Mouse (Mus musculus) frontal cortex, postnatal 10 days (tissue): ENCODE results near the gene Scn2b.

ENCODE experiments used
- DNase-seq, 2 experiments: peaks; one replicate each; pipeline ENCODE4 v3.0.0; 2022; ENCODE audit warnings: low spot score in 2 of 2, mixed read lengths in 1 of 2

Scn2b gene

DNA sequence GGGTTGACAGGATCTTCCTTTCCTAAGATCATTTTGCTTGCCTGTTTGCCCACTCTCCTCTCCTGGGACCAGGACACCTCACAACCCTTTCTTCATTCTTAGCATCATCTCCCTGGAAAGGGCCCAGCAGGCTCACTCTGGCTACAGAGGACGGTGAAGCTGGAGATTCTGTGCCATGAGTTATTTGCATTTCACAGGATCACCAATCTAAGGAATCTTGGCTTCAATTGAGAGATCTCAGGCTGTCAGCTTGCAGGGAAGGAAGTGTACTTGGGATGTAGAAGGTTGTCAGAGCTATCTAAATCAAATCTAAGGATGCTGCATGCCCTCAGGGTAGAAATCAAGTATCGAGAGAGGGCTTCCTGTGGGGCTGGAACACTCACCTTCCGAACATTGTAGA lies 55.9 kb downstream of the Scn2b start:
- DNase-seq = no peak

DNA sequence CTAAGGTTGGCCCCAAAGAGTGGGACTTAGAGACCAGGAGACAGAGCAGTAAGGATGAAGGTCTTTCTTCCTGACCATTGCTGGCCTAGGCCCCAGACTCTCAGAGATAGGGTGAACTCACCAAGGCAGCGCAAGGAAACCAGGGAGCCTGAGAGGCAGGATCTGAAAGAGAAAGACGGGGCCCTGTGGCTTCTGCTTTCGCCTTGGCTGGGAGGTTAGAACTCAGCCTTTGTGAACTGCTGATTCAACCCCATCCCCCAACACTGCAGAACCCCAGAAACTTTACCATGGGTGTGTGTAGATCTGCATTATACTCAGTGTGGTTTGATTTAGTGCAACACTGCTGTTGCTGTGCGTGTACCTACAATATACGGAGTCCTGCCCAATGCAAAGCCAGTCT lies 61.7 kb downstream of the Scn2b start:
- DNase-seq = no peak
